Mouse (Mus musculus): ENCODE results near the gene Ttc36. TPM values are rescaled to one million over a fixed set of nuclear protein-coding genes. Genes with fewer than 3 reads are reported as not detected.

Ttc36 gene
- 4.0 and 4.4 TPM in 2 replicates for polyA plus RNA-seq (2015; fragmentation: Nextera tagmentation; extraction: Ambion mirVana)

- Histone ChIP-seq H3K36me3 (peaks cover 25% of the 10 kb centered on the region), H3K4me2 (replicated peaks) (no peak within 1 kb of the TSS), H3K27ac (no peak within 1 kb of the TSS), H3K4me3 (replicated peaks) (no peak within 1 kb of the TSS), H3K9me3 (no peaks in the 10 kb centered on the region), H3K4me1 (replicated peaks) (peaks cover 26% of the 10 kb centered on the region), H3K27me3 (replicated peaks) (0 out of 2 replicates have a peak, but pooled peaks cover 6% of the 10 kb centered on the region), H3K9ac (no peak within 1 kb of the TSS)
- WGBS, result 60% methylated on average over 4 of the region's 4 CpGs
- no peak for ATAC-seq
These were observed at the start of gene Ttc36 for GRCm38 (mm10) chr9:44802808-44803450. Gene Ttc36 (minus strand): TSS chr9:44803072.

GRCm38 (mm10) chr9:44847446-44847845 lies 44.6 kb upstream of the Ttc36 start:
- H3K9me3 ChIP-seq, result no peaks in the 10 kb centered on the region
- ATAC-seq, result no peak
- no peak overlapping the region for H3K4me2 ChIP-seq (replicated peaks)
- H3K36me3 ChIP-seq, result peaks cover 24% of the 10 kb centered on the region
- H3K27me3 ChIP-seq (replicated peaks), result no peaks in the 10 kb centered on the region
- H3K4me3 ChIP-seq (replicated peaks), result no peak overlapping the region
- WGBS, result 84% methylated on average over 6 of the region's 6 CpGs
- no peak overlapping the region for H3K27ac ChIP-seq
- no peak overlapping the region for H3K9ac ChIP-seq
- H3K4me1 ChIP-seq (replicated peaks), result no peaks in the 10 kb centered on the region

GRCm38 (mm10) chr9:44841241-44841640 lies 38.4 kb upstream of the Ttc36 start:
- no peak overlapping the region for H3K4me2 ChIP-seq (replicated peaks)
- peaks cover 25% of the 10 kb centered on the region for H3K36me3 ChIP-seq
- no peak overlapping the region for H3K27ac ChIP-seq
- H3K9ac ChIP-seq, result no peak overlapping the region
- H3K9me3 ChIP-seq, result no peaks in the 10 kb centered on the region
- H3K27me3 ChIP-seq (replicated peaks), result no peaks in the 10 kb centered on the region
- no peak overlapping the region for H3K4me3 ChIP-seq (replicated peaks)
- H3K4me1 ChIP-seq (replicated peaks), result no peaks in the 10 kb centered on the region
- no peak for ATAC-seq
- WGBS, result 79% methylated on average over 10 of the region's 10 CpGs

GRCm38 (mm10) chr9:44836439-44836838 lies 33.6 kb upstream of the Ttc36 start:
- H3K9me3 ChIP-seq, result no peaks in the 10 kb centered on the region
- 47% methylated on average over 7 of the region's 7 CpGs for WGBS
- H3K27ac ChIP-seq, result no peak overlapping the region
- H3K4me3 ChIP-seq (replicated peaks), result no peak overlapping the region
- no peaks in the 10 kb centered on the region for H3K27me3 ChIP-seq (replicated peaks)
- H3K4me1 ChIP-seq (replicated peaks), result no peaks in the 10 kb centered on the region
- no peak for ATAC-seq
- peaks cover 42% of the 10 kb centered on the region for H3K36me3 ChIP-seq
- H3K4me2 ChIP-seq (replicated peaks), result no peak overlapping the region
- no peak overlapping the region for H3K9ac ChIP-seq

- Histone ChIP-seq H3K27ac (no peak overlapping the region), H3K4me2 (replicated peaks) (no peak overlapping the region), H3K4me3 (replicated peaks) (no peak overlapping the region), H3K4me1 (replicated peaks) (no peaks in the 10 kb centered on the region), H3K9me3 (no peaks in the 10 kb centered on the region), H3K36me3 (peaks cover 58% of the 10 kb centered on the region), H3K27me3 (replicated peaks) (no peaks in the 10 kb centered on the region), H3K9ac (no peak overlapping the region)
- WGBS, result 83% methylated on average over 4 of the region's 4 CpGs
- ATAC-seq, result no peak
These were observed 29.5 kb upstream of the Ttc36 start for GRCm38 (mm10) chr9:44832356-44832755.

GRCm38 (mm10) chr9:44830506-44830905 lies 27.6 kb upstream of the Ttc36 start:
- H3K27me3 ChIP-seq (replicated peaks), result no peaks in the 10 kb centered on the region
- no peak overlapping the region for H3K4me2 ChIP-seq (replicated peaks)
- ATAC-seq, result no peak
- 84% methylated on average over 2 of the region's 2 CpGs for WGBS
- no peak overlapping the region for H3K27ac ChIP-seq
- H3K9ac ChIP-seq, result no peak overlapping the region
- H3K36me3 ChIP-seq, result peaks cover 67% of the 10 kb centered on the region
- H3K9me3 ChIP-seq, result no peaks in the 10 kb centered on the region
- no peaks in the 10 kb centered on the region for H3K4me1 ChIP-seq (replicated peaks)
- no peak overlapping the region for H3K4me3 ChIP-seq (replicated peaks)

- WGBS, result 94% methylated on average over 11 of the region's 11 CpGs
- H3K4me2 ChIP-seq (replicated peaks), result no peak overlapping the region
These were observed 26.1 kb upstream of the Ttc36 start for GRCm38 (mm10) chr9:44828944-44829343.

GRCm38 (mm10) chr9:44826660-44827059 lies 23.8 kb upstream of the Ttc36 start:
- H3K4me2 ChIP-seq (replicated peaks), result no peak overlapping the region
- H3K27me3 ChIP-seq (replicated peaks), result no peaks in the 10 kb centered on the region
- H3K9ac ChIP-seq, result no peak overlapping the region
- H3K4me3 ChIP-seq (replicated peaks), result no peak overlapping the region
- no peaks in the 10 kb centered on the region for H3K4me1 ChIP-seq (replicated peaks)
- no peaks in the 10 kb centered on the region for H3K9me3 ChIP-seq
- no peak overlapping the region for H3K27ac ChIP-seq
- ATAC-seq, result no peak
- H3K36me3 ChIP-seq, result peaks cover 67% of the 10 kb centered on the region
- WGBS, result 90% methylated on average over 7 of the region's 7 CpGs

More at GRCm38 (mm10) chr9:44828944-44829343, 26.1 kb upstream of the Ttc36 start:
- Histone ChIP-seq H3K27ac (no peak overlapping the region), H3K4me1 (replicated peaks) (no peaks in the 10 kb centered on the region), H3K9ac (no peak overlapping the region), H3K27me3 (replicated peaks) (no peaks in the 10 kb centered on the region), H3K36me3 (peaks cover 67% of the 10 kb centered on the region), H3K4me3 (replicated peaks) (no peak overlapping the region), H3K9me3 (no peaks in the 10 kb centered on the region)
- no peak for ATAC-seq

- no peaks in the 10 kb centered on the region for H3K4me1 ChIP-seq (replicated peaks)
- no peak for ATAC-seq
- no peak overlapping the region for H3K4me3 ChIP-seq (replicated peaks)
- H3K9ac ChIP-seq, result no peak overlapping the region
- no peak overlapping the region for H3K27ac ChIP-seq
- H3K9me3 ChIP-seq, result no peaks in the 10 kb centered on the region
- H3K27me3 ChIP-seq (replicated peaks), result no peaks in the 10 kb centered on the region
- no peak overlapping the region for H3K4me2 ChIP-seq (replicated peaks)
- peaks cover 74% of the 10 kb centered on the region for H3K36me3 ChIP-seq
- WGBS, result 89% methylated on average over 15 of the region's 15 CpGs
These were observed 17.3 kb upstream of the Ttc36 start for GRCm38 (mm10) chr9:44819920-44820827.

- no peak for ATAC-seq
- no peak overlapping the region for H3K4me3 ChIP-seq (replicated peaks)
- H3K27me3 ChIP-seq (replicated peaks), result no peaks in the 10 kb centered on the region
- peaks cover 83% of the 10 kb centered on the region for H3K36me3 ChIP-seq
- WGBS, result 76% methylated on average over 5 of the region's 5 CpGs
- H3K9ac ChIP-seq, result no peak overlapping the region
- no peak overlapping the region for H3K27ac ChIP-seq
- no peak overlapping the region for H3K4me2 ChIP-seq (replicated peaks)
- H3K4me1 ChIP-seq (replicated peaks), result no peaks in the 10 kb centered on the region
- H3K9me3 ChIP-seq, result no peaks in the 10 kb centered on the region
These were observed 14.7 kb upstream of the Ttc36 start for GRCm38 (mm10) chr9:44817522-44817921.

GRCm38 (mm10) chr9:44814179-44814578 lies 11.3 kb upstream of the Ttc36 start:
- WGBS, result 93% methylated on average over 8 of the region's 8 CpGs
- peaks cover 72% of the 10 kb centered on the region for H3K36me3 ChIP-seq
- H3K27ac ChIP-seq, result no peak overlapping the region
- no peak overlapping the region for H3K4me3 ChIP-seq (replicated peaks)
- H3K9me3 ChIP-seq, result no peaks in the 10 kb centered on the region
- H3K9ac ChIP-seq, result no peak overlapping the region
- H3K4me1 ChIP-seq (replicated peaks), result no peaks in the 10 kb centered on the region
- no peak overlapping the region for H3K4me2 ChIP-seq (replicated peaks)
- H3K27me3 ChIP-seq (replicated peaks), result no peaks in the 10 kb centered on the region
- ATAC-seq, result no peak

- ATAC-seq, result no peak
- no peaks in the 10 kb centered on the region for H3K4me1 ChIP-seq (replicated peaks)
- H3K4me2 ChIP-seq (replicated peaks), result no peak overlapping the region
- no peak overlapping the region for H3K27ac ChIP-seq
- no peaks in the 10 kb centered on the region for H3K27me3 ChIP-seq (replicated peaks)
- H3K9ac ChIP-seq, result no peak overlapping the region
- no peaks in the 10 kb centered on the region for H3K9me3 ChIP-seq
- peaks cover 75% of the 10 kb centered on the region for H3K36me3 ChIP-seq
- no peak overlapping the region for H3K4me3 ChIP-seq (replicated peaks)
- 87% methylated on average over 10 of the region's 10 CpGs for WGBS
These were observed 7.4 kb upstream of the Ttc36 start for GRCm38 (mm10) chr9:44810316-44810715.
